Mouse (Mus musculus) stomach, embryonic 15.5 days (tissue): Measurements from ENCODE around the gene Zfp85. TPM values are rescaled to one million over a fixed set of nuclear protein-coding genes. Genes with fewer than 3 reads are reported as not detected.
"Not testable (repeated sequence)": the region's sequence is repeated elsewhere in the genome, so short reads cannot be mapped to it uniquely, and the experiment has no call there.

Source experiments
- ATAC-seq: fragments of 200-750 bp; cut with Nextera tagmentation; 2 replicates; pipeline ENCODE4 v1.8.0; 2017; ENCODE audit warnings: low read depth, moderate number of reproducible peaks, moderate TSS enrichment; ENCODE audit not compliant: insufficient read depth, low FRiP score
- H3K27ac ChIP-seq: fragments of 300-500 bp; sonication (generic); 2 replicates; pipeline ENCODE4 v1.5.1; 2015; ENCODE audit warnings: mild to moderate bottlenecking, inconsistent platforms
- H3K27me3 ChIP-seq: fragments of 300-500 bp; sonication (generic); replicated peaks from 2 replicates; pipeline ENCODE4 v1.6.1; 2015; ENCODE audit warnings: inconsistent platforms
- H3K36me3 ChIP-seq: fragments of 300-500 bp; sonication (generic); 2 replicates; pipeline ENCODE4 v1.6.1; 2015; ENCODE audit warnings: inconsistent platforms
- H3K4me1 ChIP-seq: fragments of 300-500 bp; sonication (generic); 2 replicates; pipeline ENCODE4 v1.6.1; 2015; ENCODE audit warnings: inconsistent platforms
- H3K4me2 ChIP-seq: fragments of 300-500 bp; sonication (generic); 2 replicates; pipeline ENCODE4 v1.6.1; 2015; ENCODE audit warnings: mild to moderate bottlenecking, inconsistent platforms
- H3K4me3 ChIP-seq: fragments of 300-500 bp; sonication (generic); replicated peaks from 2 replicates; pipeline ENCODE4 v1.5.1; 2015; ENCODE audit warnings: inconsistent platforms
- H3K9ac ChIP-seq: fragments of 300-500 bp; sonication (generic); 2 replicates; pipeline ENCODE4 v1.6.1; 2015; ENCODE audit warnings: inconsistent platforms
- H3K9me3 ChIP-seq: fragments of 300-500 bp; sonication (generic); 2 replicates; pipeline ENCODE4 v1.6.1; 2016; ENCODE audit warnings: inconsistent platforms
- WGBS: fragments of 180-500 bp; shearing (Covaris S2); methylation state at CpG from one replicate; pipeline ENCODE4 v1.1.7; 2015; 5-methylcytosine and 5-hydroxymethylcytosine counted together
- polyA plus RNA-seq: library from polyadenylated mRNA; unstranded; fragments of >200 nt; fragmentation: Nextera tagmentation; extraction: Ambion mirVana; gene quantifications from 2 replicates; pipeline ENCODE4 v1.2.1, GENCODE M21; 2015

Zfp85 gene
- polyA plus RNA-seq = 4.2 and 4.5 TPM in 2 replicates

GRCm38 (mm10) chr13:67754333-67755306, at the start of gene Zfp85:
Gene Zfp85, minus strand, starts transcription at chr13:67755228.
- peak; percentile 92 for ATAC-seq
- WGBS = 5% methylated on average over 24 of the region's 24 CpGs

GRCm38 (mm10) chr13:67799151-67799550, 44.1 kb upstream of the Zfp85 start:
- ATAC-seq, H3K4me2 ChIP-seq, H3K4me3 ChIP-seq, H3K9me3 ChIP-seq, H3K36me3 ChIP-seq, H3K9ac ChIP-seq, H3K4me1 ChIP-seq, H3K27ac ChIP-seq, H3K27me3 ChIP-seq: not testable (repeated sequence)
- 88% methylated on average over 3 of the region's 3 CpGs for WGBS

More at GRCm38 (mm10) chr13:67754333-67755306, at the start of gene Zfp85:
- H3K36me3 ChIP-seq = no peaks in the 10 kb centered on the region
- H3K4me2 ChIP-seq = peak within 1 kb of the TSS; percentile 57
- H3K4me1 ChIP-seq = 0 out of 2 replicates have a peak, but pooled peaks cover 3% of the 10 kb centered on the region
- peak within 1 kb of the TSS; percentile 20; the same call in 1 of the 2 replicates for H3K9ac ChIP-seq
- H3K27ac ChIP-seq = peak within 1 kb of the TSS; percentile 87
- no peaks in the 10 kb centered on the region for H3K27me3 ChIP-seq
- peak within 1 kb of the TSS; percentile 67 for H3K4me3 ChIP-seq
- no peaks in the 10 kb centered on the region for H3K9me3 ChIP-seq

GRCm38 (mm10) chr13:67798618-67799017, 43.6 kb upstream of the Zfp85 start:
- Histone ChIP-seq H3K4me1 (no peaks in the 10 kb centered on the region), H3K9ac (no peak overlapping the region), H3K9me3 (no peaks in the 10 kb centered on the region), H3K27ac (no peak overlapping the region), H3K4me3 (no peak overlapping the region), H3K27me3 (no peaks in the 10 kb centered on the region), H3K4me2 (no peak overlapping the region), H3K36me3 (no peaks in the 10 kb centered on the region)
- ATAC-seq = no peak
- WGBS = 76% methylated on average over 3 of the region's 3 CpGs

- Histone ChIP-seq H3K4me2 (no peak overlapping the region), H3K27ac (no peak overlapping the region), H3K36me3 (no peaks in the 10 kb centered on the region), H3K4me1 (no peaks in the 10 kb centered on the region), H3K9ac (no peak overlapping the region), H3K4me3 (no peak overlapping the region), H3K27me3 (no peaks in the 10 kb centered on the region), H3K9me3 (no peaks in the 10 kb centered on the region)
- ATAC-seq = no peak
- 94% methylated on average over 10 of the region's 10 CpGs for WGBS
These were observed 37.0 kb upstream of the Zfp85 start for GRCm38 (mm10) chr13:67791921-67792455.

- H3K9me3 ChIP-seq = no peaks in the 10 kb centered on the region
- H3K4me2 ChIP-seq = peak within 1 kb of the TSS; percentile 87
- H3K4me3 ChIP-seq = peak within 1 kb of the TSS; percentile 73
- peak within 1 kb of the TSS; percentile 59; the same call in 1 of the 2 replicates for H3K27ac ChIP-seq
- H3K36me3 ChIP-seq = no peaks in the 10 kb centered on the region
- ATAC-seq = peak; percentile 94
- WGBS = 7% methylated on average over 26 of the region's 26 CpGs
- H3K4me1 ChIP-seq = 0 out of 2 replicates have a peak, but pooled peaks cover 3% of the 10 kb centered on the region
- H3K9ac ChIP-seq = peak within 1 kb of the TSS; percentile 52
- H3K27me3 ChIP-seq = no peaks in the 10 kb centered on the region
These were observed 24.5 kb upstream of the Zfp85 start, which contains the start of gene Zfp493 for GRCm38 (mm10) chr13:67779265-67780221. Gene Zfp493, plus strand, starts transcription at chr13:67779693.

- Histone ChIP-seq H3K4me2 (no peak overlapping the region), H3K27ac (no peak overlapping the region), H3K9ac (no peak overlapping the region), H3K4me1 (no peaks in the 10 kb centered on the region), H3K9me3 (no peaks in the 10 kb centered on the region), H3K27me3 (no peaks in the 10 kb centered on the region), H3K4me3 (no peak overlapping the region), H3K36me3 (no peaks in the 10 kb centered on the region)
- ATAC-seq = no peak
- 74% methylated on average over 2 of the region's 2 CpGs for WGBS
These were observed 8.2 kb upstream of the Zfp85 start for GRCm38 (mm10) chr13:67763031-67763768.

GRCm38 (mm10) chr13:67759966-67760365, 4.9 kb upstream of the Zfp85 start:
- Histone ChIP-seq H3K4me1 (no peaks in the 10 kb centered on the region), H3K9ac (no peak overlapping the region), H3K27me3 (no peaks in the 10 kb centered on the region), H3K27ac (no peak overlapping the region), H3K4me3 (no peak overlapping the region), H3K36me3 (no peaks in the 10 kb centered on the region), H3K4me2 (no peak overlapping the region), H3K9me3 (no peaks in the 10 kb centered on the region)
- ATAC-seq = no peak
- WGBS = 68% methylated on average over 1 of the region's 1 CpGs

GRCm38 (mm10) chr13:67755761-67756160, 733 bp upstream of the Zfp85 start:
- Histone ChIP-seq H3K9me3 (no peaks in the 10 kb centered on the region), H3K4me1 (0 out of 2 replicates have a peak, but pooled peaks cover 3% of the 10 kb centered on the region), H3K4me2 (no peak overlapping the region), H3K27me3 (no peaks in the 10 kb centered on the region), H3K36me3 (no peaks in the 10 kb centered on the region), H3K27ac (no peak overlapping the region), H3K9ac (no peak overlapping the region), H3K4me3 (no peak overlapping the region)
- ATAC-seq = no peak
- 79% methylated on average over 6 of the region's 6 CpGs for WGBS

- Histone ChIP-seq H3K9ac (no peak overlapping the region), H3K4me3 (no peak overlapping the region), H3K27me3 (no peaks in the 10 kb centered on the region), H3K4me1 (no peaks in the 10 kb centered on the region), H3K36me3 (peaks cover 9% of the 10 kb centered on the region), H3K4me2 (no peak overlapping the region), H3K9me3 (no peaks in the 10 kb centered on the region), H3K27ac (no peak overlapping the region)
- WGBS = 88% methylated on average over 9 of the region's 9 CpGs
- no peak for ATAC-seq
These were observed 11.1 kb downstream of the Zfp85 start for GRCm38 (mm10) chr13:67743896-67744295.

- WGBS = 78% methylated on average over 3 of the region's 3 CpGs
- no peaks in the 10 kb centered on the region for H3K27me3 ChIP-seq
- no peak overlapping the region for H3K9ac ChIP-seq
- H3K27ac ChIP-seq = no peak overlapping the region
- H3K4me1 ChIP-seq = no peaks in the 10 kb centered on the region
- no peak for ATAC-seq
- H3K9me3 ChIP-seq = no peaks in the 10 kb centered on the region
- no peak overlapping the region for H3K4me3 ChIP-seq
- peaks cover 2% of the 10 kb centered on the region for H3K36me3 ChIP-seq
- H3K4me2 ChIP-seq = no peak overlapping the region
These were observed 12.1 kb downstream of the Zfp85 start for GRCm38 (mm10) chr13:67742941-67743340.

- WGBS = 88% methylated on average over 9 of the region's 9 CpGs
These were observed 20.6 kb downstream of the Zfp85 start for GRCm38 (mm10) chr13:67734391-67734790.

More at GRCm38 (mm10) chr13:67734391-67734790, 20.6 kb downstream of the Zfp85 start:
- not testable (repeated sequence) for H3K4me2 ChIP-seq, H3K36me3 ChIP-seq, H3K9me3 ChIP-seq, ATAC-seq, H3K4me1 ChIP-seq, H3K4me3 ChIP-seq, H3K27me3 ChIP-seq, H3K27ac ChIP-seq, H3K9ac ChIP-seq
